Mouse (Mus musculus) hindbrain, embryonic 13.5 days (tissue): ENCODE measurements around the gene Flt3l. TPM values are rescaled to one million over a fixed set of nuclear protein-coding genes. Genes with fewer than 3 reads are reported as not detected.
"Not testable (repeated sequence)": the region's sequence is repeated elsewhere in the genome, so short reads cannot be mapped to it uniquely, and the experiment has no call there.

Experiments
- ATAC-seq: fragments of 200-750 bp; cut with Nextera tagmentation; 2 replicates; pipeline ENCODE4 v1.8.0; 2017; ENCODE audit warnings: moderate TSS enrichment; ENCODE audit not compliant: low FRiP score
- H3K27ac ChIP-seq: fragments of 300-500 bp; sonication (generic); 2 replicates; pipeline ENCODE4 v1.5.1; 2015; ENCODE audit warnings: inconsistent platforms, mild to moderate bottlenecking, moderate library complexity
- H3K27me3 ChIP-seq: fragments of 300-500 bp; sonication (generic); 2 replicates; pipeline ENCODE4 v1.6.1; 2015; ENCODE audit warnings: mild to moderate bottlenecking, inconsistent platforms
- H3K36me3 ChIP-seq: fragments of 300-500 bp; sonication (generic); 2 replicates; pipeline ENCODE4 v1.6.1; 2015; ENCODE audit warnings: mild to moderate bottlenecking, inconsistent platforms
- H3K4me1 ChIP-seq: fragments of 300-500 bp; sonication (generic); replicated peaks from 2 replicates; pipeline ENCODE4 v1.6.1; 2015; ENCODE audit warnings: inconsistent platforms
- H3K4me2 ChIP-seq: fragments of 300-500 bp; sonication (generic); 2 replicates; pipeline ENCODE4 v1.6.1; 2015; ENCODE audit warnings: inconsistent platforms, mild to moderate bottlenecking, moderate library complexity
- H3K4me3 ChIP-seq: fragments of 300-500 bp; sonication (generic); 2 replicates; pipeline ENCODE4 v1.5.1; 2015; ENCODE audit warnings: mild to moderate bottlenecking, inconsistent platforms
- H3K9ac ChIP-seq: fragments of 300-500 bp; sonication (generic); 2 replicates; pipeline ENCODE4 v1.6.1; 2015; ENCODE audit warnings: mild to moderate bottlenecking, inconsistent platforms
- H3K9me3 ChIP-seq: fragments of 300-500 bp; sonication (generic); 2 replicates; pipeline ENCODE4 v1.6.1; 2016; ENCODE audit warnings: inconsistent platforms
- WGBS: fragments of 180-500 bp; shearing (Covaris S2); methylation state at CpG from one replicate; pipeline ENCODE4 v1.1.7; 2015; 5-methylcytosine and 5-hydroxymethylcytosine counted together
- polyA plus RNA-seq: library from polyadenylated mRNA; unstranded; fragments of >200 nt; fragmentation: Nextera tagmentation; extraction: Ambion mirVana; gene quantifications from 2 replicates; pipeline ENCODE4 v1.2.1, GENCODE M21; 2015

Flt3l gene
- polyA plus RNA-seq, 1 experiment from 2014 or later = 1.6 TPM

GRCm38 (mm10) chr7:45174567-45175280 lies 38.5 kb upstream of the Flt3l start:
- H3K36me3 ChIP-seq = no peaks in the 10 kb centered on the region
- H3K9me3 ChIP-seq = 0 out of 2 replicates have a peak, but pooled peaks cover 1% of the 10 kb centered on the region
- peaks cover 17% of the 10 kb centered on the region for H3K4me1 ChIP-seq
- H3K9ac ChIP-seq = no peak overlapping the region
- no peak for ATAC-seq
- 6% methylated on average over 20 of the region's 29 CpGs for WGBS
- peak overlapping the region; percentile 31; the same call in 1 of the 2 replicates for H3K4me2 ChIP-seq
- peaks cover 97% of the 10 kb centered on the region for H3K27me3 ChIP-seq
- H3K4me3 ChIP-seq = 0 out of 2 replicates have a peak overlapping the region, but pooled peaks have one; percentile 9
- H3K27ac ChIP-seq = no peak overlapping the region

- H3K27ac ChIP-seq, H3K4me3 ChIP-seq, H3K9ac ChIP-seq, H3K36me3 ChIP-seq, H3K9me3 ChIP-seq, H3K4me2 ChIP-seq, ATAC-seq: not testable (repeated sequence)
- 55% methylated on average over 1 of the region's 1 CpGs for WGBS
- Histone ChIP-seq H3K4me1 (peaks cover 19% of the 10 kb centered on the region), H3K27me3 (peaks cover 97% of the 10 kb centered on the region)
Observed at GRCm38 (mm10) chr7:45173772-45174171, 37.5 kb upstream of the Flt3l start.

DNA sequence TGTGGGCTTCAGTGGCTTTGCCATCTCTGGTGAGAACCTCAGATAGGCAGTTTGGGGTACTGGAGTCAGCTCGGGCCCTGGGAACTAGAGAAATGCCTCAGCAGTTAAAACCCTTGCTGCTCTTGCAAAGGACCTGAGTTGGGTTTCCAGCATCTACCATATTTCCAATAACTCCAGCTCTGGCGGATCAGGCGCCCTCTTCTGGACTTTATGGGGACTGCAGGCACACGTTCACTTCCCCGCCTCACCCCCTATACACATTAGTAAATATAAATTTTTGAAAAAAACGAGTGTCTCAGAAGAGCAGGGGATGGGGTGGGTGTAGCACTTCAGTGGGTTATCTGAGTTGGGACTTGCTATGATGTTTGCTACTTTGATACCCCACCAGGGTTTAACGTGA lies 36.7 kb upstream of the Flt3l start:
- no peak overlapping the region for H3K9ac ChIP-seq
- no peak overlapping the region for H3K27ac ChIP-seq
- H3K27me3 ChIP-seq = peaks cover 97% of the 10 kb centered on the region
- ATAC-seq = no peak
- H3K36me3 ChIP-seq = no peaks in the 10 kb centered on the region
- peaks cover 27% of the 10 kb centered on the region for H3K4me1 ChIP-seq
- H3K4me2 ChIP-seq = no peak overlapping the region
- no peak overlapping the region for H3K4me3 ChIP-seq
- H3K9me3 ChIP-seq = 0 out of 2 replicates have a peak, but pooled peaks cover 5% of the 10 kb centered on the region
- 58% methylated on average over 7 of the region's 7 CpGs for WGBS

- peaks cover 97% of the 10 kb centered on the region for H3K27me3 ChIP-seq
- WGBS = 88% methylated on average over 3 of the region's 3 CpGs
- no peak for ATAC-seq
- H3K36me3 ChIP-seq = no peaks in the 10 kb centered on the region
- H3K4me3 ChIP-seq = no peak overlapping the region
- no peak overlapping the region for H3K4me2 ChIP-seq
- no peak overlapping the region for H3K27ac ChIP-seq
- no peak overlapping the region for H3K9ac ChIP-seq
- H3K4me1 ChIP-seq = peaks cover 20% of the 10 kb centered on the region
- 0 out of 2 replicates have a peak, but pooled peaks cover 5% of the 10 kb centered on the region for H3K9me3 ChIP-seq
Observed at GRCm38 (mm10) chr7:45169495-45169894, 33.3 kb upstream of the Flt3l start.

GRCm38 (mm10) chr7:45168656-45169055 lies 32.4 kb upstream of the Flt3l start:
- 4% methylated on average over 24 of the region's 24 CpGs for WGBS
- no peak; the same call in 1 of the 2 replicates for ATAC-seq
- Histone ChIP-seq H3K9ac (peak overlapping the region; percentile 39), H3K36me3 (no peaks in the 10 kb centered on the region), H3K4me3 (peak overlapping the region; percentile 17), H3K9me3 (0 out of 2 replicates have a peak, but pooled peaks cover 5% of the 10 kb centered on the region), H3K27me3 (peaks cover 97% of the 10 kb centered on the region), H3K4me2 (peak overlapping the region; percentile 36), H3K4me1 (peaks cover 26% of the 10 kb centered on the region), H3K27ac (no peak overlapping the region)

DNA sequence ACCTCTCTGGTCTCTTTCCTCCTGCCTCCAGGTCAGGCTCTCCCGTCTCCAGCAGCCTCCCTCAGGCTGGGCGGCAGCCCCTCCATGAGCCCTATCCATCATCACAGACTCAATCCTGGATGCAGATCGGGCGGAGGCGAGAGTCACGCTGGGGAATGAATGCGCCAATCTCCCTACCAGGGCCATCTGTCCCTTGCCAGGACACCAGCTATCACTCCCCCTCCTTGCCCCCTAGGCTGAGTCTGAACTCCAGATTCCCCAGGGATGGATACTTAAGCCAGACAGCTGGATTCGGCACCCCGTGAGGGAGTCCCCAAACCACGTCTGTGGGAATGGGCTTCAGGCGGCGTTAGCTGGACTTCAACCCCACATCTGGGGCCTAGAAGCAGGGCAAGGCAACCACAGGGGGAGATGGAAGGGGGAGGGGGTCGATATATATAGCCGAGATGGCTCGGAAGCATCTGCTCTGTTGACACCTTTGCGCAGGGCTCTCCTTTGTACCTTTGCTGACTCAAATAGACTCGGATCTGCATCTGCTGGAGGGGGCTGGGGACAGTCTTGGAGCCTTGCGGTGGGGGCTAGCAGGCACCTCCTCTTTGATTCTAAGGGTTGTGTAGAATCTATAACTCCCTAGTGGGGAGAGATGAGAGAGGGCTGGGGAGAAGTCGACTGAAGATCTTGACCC lies 31.7 kb upstream of the Flt3l start:
- ATAC-seq = no peak
- Histone ChIP-seq H3K4me1 (peaks cover 27% of the 10 kb centered on the region), H3K9me3 (0 out of 2 replicates have a peak, but pooled peaks cover 5% of the 10 kb centered on the region), H3K4me2 (0 out of 2 replicates have a peak overlapping the region, but pooled peaks have one; percentile 11), H3K9ac (peak overlapping the region; percentile 39), H3K27me3 (peaks cover 99% of the 10 kb centered on the region), H3K27ac (no peak overlapping the region), H3K36me3 (no peaks in the 10 kb centered on the region), H3K4me3 (0 out of 2 replicates have a peak overlapping the region, but pooled peaks have one; percentile 5)
- WGBS = 2% methylated on average over 19 of the region's 19 CpGs

DNA sequence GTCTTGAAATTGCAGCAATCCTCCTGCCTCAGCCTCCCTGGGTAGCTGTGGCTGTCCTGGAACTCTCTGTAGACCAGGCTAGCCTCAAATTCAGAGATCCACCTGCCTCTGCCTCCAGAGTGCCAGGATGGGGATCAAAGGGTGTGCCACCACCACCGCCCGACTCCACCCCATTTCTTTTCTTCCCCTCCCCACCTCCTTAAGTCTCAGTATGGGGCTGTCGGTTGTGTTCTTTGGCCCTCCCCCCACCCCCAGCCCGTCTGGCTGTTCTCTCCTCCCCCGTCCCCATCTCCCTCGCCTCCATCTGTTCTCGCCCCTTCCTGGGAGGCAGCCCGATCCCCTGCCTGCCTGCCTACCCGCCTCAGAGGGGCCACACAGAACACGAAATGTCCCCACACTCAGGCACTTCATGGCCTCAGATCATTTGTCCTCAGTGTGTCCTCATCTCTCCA lies 30.7 kb upstream of the Flt3l start:
- ATAC-seq = no peak
- H3K4me3 ChIP-seq = no peak overlapping the region
- H3K9ac ChIP-seq = no peak overlapping the region
- H3K4me1 ChIP-seq = peaks cover 35% of the 10 kb centered on the region
- H3K4me2 ChIP-seq = no peak overlapping the region
- no peaks in the 10 kb centered on the region for H3K36me3 ChIP-seq
- WGBS = 26% methylated on average over 10 of the region's 10 CpGs
- H3K27me3 ChIP-seq = peaks cover 97% of the 10 kb centered on the region
- 0 out of 2 replicates have a peak, but pooled peaks cover 5% of the 10 kb centered on the region for H3K9me3 ChIP-seq
- H3K27ac ChIP-seq = no peak overlapping the region

GRCm38 (mm10) chr7:45165701-45166100 lies 29.5 kb upstream of the Flt3l start:
- ATAC-seq = no peak

DNA sequence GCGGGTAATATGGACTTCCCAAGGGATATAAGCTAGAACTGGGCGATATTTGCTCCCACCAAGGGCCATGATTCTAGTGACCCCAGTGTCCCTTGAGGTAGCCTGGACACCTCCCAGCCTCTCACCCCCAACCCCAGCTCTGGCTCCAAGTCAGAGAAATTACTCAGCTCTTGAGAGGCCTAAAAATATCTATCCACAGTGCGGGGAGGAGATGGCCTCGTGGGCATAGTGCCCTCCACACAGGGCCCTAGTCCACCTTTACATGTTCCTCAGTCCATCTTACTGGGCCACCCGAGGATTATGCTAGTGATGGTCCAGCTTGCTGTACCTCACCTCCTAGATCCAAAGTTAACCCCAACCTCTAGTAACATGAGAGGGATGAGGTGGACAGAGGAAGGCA lies 28.6 kb upstream of the Flt3l start:
- Histone ChIP-seq H3K4me2 (no peak overlapping the region), H3K36me3 (peaks cover 11% of the 10 kb centered on the region), H3K27ac (no peak overlapping the region), H3K9ac (no peak overlapping the region), H3K9me3 (0 out of 2 replicates have a peak, but pooled peaks cover 5% of the 10 kb centered on the region), H3K4me3 (no peak overlapping the region), H3K27me3 (peaks cover 76% of the 10 kb centered on the region), H3K4me1 (peaks cover 36% of the 10 kb centered on the region)
- ATAC-seq = no peak
- 67% methylated on average over 5 of the region's 5 CpGs for WGBS

More at GRCm38 (mm10) chr7:45165701-45166100, 29.5 kb upstream of the Flt3l start:
- Histone ChIP-seq H3K36me3 (peaks cover 3% of the 10 kb centered on the region; the same call in 1 of the 2 replicates), H3K9ac (no peak overlapping the region), H3K9me3 (0 out of 2 replicates have a peak, but pooled peaks cover 5% of the 10 kb centered on the region), H3K27me3 (peaks cover 85% of the 10 kb centered on the region), H3K4me1 (peaks cover 36% of the 10 kb centered on the region), H3K27ac (no peak overlapping the region), H3K4me2 (no peak overlapping the region), H3K4me3 (no peak overlapping the region)
- 39% methylated on average over 11 of the region's 11 CpGs for WGBS

GRCm38 (mm10) chr7:45163735-45164490 lies 27.7 kb upstream of the Flt3l start, which contains the start of gene Slc17a7:
Gene Slc17a7 (plus strand): TSS chr7:45163949.
- 2% methylated on average over 38 of the region's 41 CpGs for WGBS
- peak within 1 kb of the TSS; percentile 61 for H3K9ac ChIP-seq
- H3K4me1 ChIP-seq = peaks cover 35% of the 10 kb centered on the region
- H3K27ac ChIP-seq = no peak within 1 kb of the TSS
- peak within 1 kb of the TSS; percentile 56 for H3K4me2 ChIP-seq
- peaks cover 20% of the 10 kb centered on the region for H3K36me3 ChIP-seq
- ATAC-seq = no peak
- no peaks in the 10 kb centered on the region for H3K9me3 ChIP-seq
- peak within 1 kb of the TSS; percentile 36 for H3K4me3 ChIP-seq
- peaks cover 67% of the 10 kb centered on the region for H3K27me3 ChIP-seq

- Histone ChIP-seq H3K36me3 (peaks cover 28% of the 10 kb centered on the region), H3K4me1 (peaks cover 27% of the 10 kb centered on the region), H3K4me3 (no peak overlapping the region; the same call in 1 of the 2 replicates), H3K4me2 (no peak overlapping the region), H3K9me3 (no peaks in the 10 kb centered on the region), H3K9ac (no peak overlapping the region), H3K27me3 (peaks cover 59% of the 10 kb centered on the region), H3K27ac (no peak overlapping the region)
- ATAC-seq = no peak
- WGBS = 74% methylated on average over 9 of the region's 9 CpGs
Observed at GRCm38 (mm10) chr7:45162996-45163615, 26.9 kb upstream of the Flt3l start.
